Mouse (Mus musculus): ENCODE data around the gene Plekhm1. TPM values are rescaled to one million over a fixed set of nuclear protein-coding genes. Genes with fewer than 3 reads are reported as not detected.

Plekhm1 gene
- polyA plus RNA-seq, 1 experiment from 2014 or later = 12.1 TPM

GRCm38 (mm10) chr11:103320646-103321045 is 91.8 kb downstream of the Plekhm1 start:
- H3K27ac ChIP-seq (replicated peaks) = no peak overlapping the region
- no peak overlapping the region for H3K4me2 ChIP-seq (replicated peaks)
- H3K27me3 ChIP-seq = peaks cover 6% of the 10 kb centered on the region
- peaks cover 10% of the 10 kb centered on the region for H3K4me1 ChIP-seq
- 78% methylated on average over 4 of the region's 4 CpGs for WGBS
- H3K9ac ChIP-seq (replicated peaks) = no peak overlapping the region
- ATAC-seq (ENCODE audit: low FRiP score, low read depth) = no peak
- no peaks in the 10 kb centered on the region for H3K36me3 ChIP-seq
- H3K4me3 ChIP-seq = no peak overlapping the region
- H3K9me3 ChIP-seq = no peaks in the 10 kb centered on the region

GRCm38 (mm10) chr11:103320196-103320595 is 92.3 kb downstream of the Plekhm1 start:
- no peak overlapping the region for H3K9ac ChIP-seq (replicated peaks)
- ATAC-seq (ENCODE audit: low FRiP score, low read depth) = no peak
- H3K4me3 ChIP-seq = no peak overlapping the region
- peaks cover 6% of the 10 kb centered on the region for H3K27me3 ChIP-seq
- H3K4me2 ChIP-seq (replicated peaks) = no peak overlapping the region
- 89% methylated on average over 8 of the region's 8 CpGs for WGBS
- H3K9me3 ChIP-seq = no peaks in the 10 kb centered on the region
- peaks cover 10% of the 10 kb centered on the region for H3K4me1 ChIP-seq
- no peaks in the 10 kb centered on the region for H3K36me3 ChIP-seq
- no peak overlapping the region for H3K27ac ChIP-seq (replicated peaks)

- Histone ChIP-seq H3K9me3 (no peaks in the 10 kb centered on the region), H3K9ac (replicated peaks) (no peak overlapping the region), H3K4me1 (0 out of 2 replicates have a peak, but pooled peaks cover 4% of the 10 kb centered on the region), H3K27me3 (no peaks in the 10 kb centered on the region), H3K27ac (replicated peaks) (no peak overlapping the region), H3K4me2 (replicated peaks) (no peak overlapping the region), H3K36me3 (no peaks in the 10 kb centered on the region), H3K4me3 (no peak overlapping the region)
- ATAC-seq (ENCODE audit: low FRiP score, low read depth) = no peak
- WGBS = 67% methylated on average over 1 of the region's 1 CpGs
These were observed 94.4 kb downstream of the Plekhm1 start for GRCm38 (mm10) chr11:103318042-103318441.

GRCm38 (mm10) chr11:103315379-103315778 is 97.1 kb downstream of the Plekhm1 start:
- WGBS = 90% methylated on average over 5 of the region's 5 CpGs
- no peaks in the 10 kb centered on the region for H3K36me3 ChIP-seq
- H3K9me3 ChIP-seq = no peaks in the 10 kb centered on the region
- no peak overlapping the region for H3K4me2 ChIP-seq (replicated peaks)
- no peak overlapping the region for H3K27ac ChIP-seq (replicated peaks)
- no peak overlapping the region for H3K4me3 ChIP-seq
- H3K27me3 ChIP-seq = peaks cover 7% of the 10 kb centered on the region; the same call in 1 of the 2 replicates
- H3K9ac ChIP-seq (replicated peaks) = no peak overlapping the region
- peaks cover 10% of the 10 kb centered on the region; the same call in 1 of the 2 replicates for H3K4me1 ChIP-seq
- no peak for ATAC-seq (ENCODE audit: low FRiP score, low read depth)

- Histone ChIP-seq H3K4me3 (no peak overlapping the region), H3K4me1 (peaks cover 10% of the 10 kb centered on the region; the same call in 1 of the 2 replicates), H3K9ac (replicated peaks) (no peak overlapping the region), H3K4me2 (replicated peaks) (no peak overlapping the region), H3K27me3 (peaks cover 7% of the 10 kb centered on the region; the same call in 1 of the 2 replicates), H3K27ac (replicated peaks) (no peak overlapping the region), H3K36me3 (no peaks in the 10 kb centered on the region), H3K9me3 (no peaks in the 10 kb centered on the region)
- ATAC-seq (ENCODE audit: low FRiP score, low read depth) = no peak
- 83% methylated on average over 10 of the region's 10 CpGs for WGBS
These were observed 97.6 kb downstream of the Plekhm1 start for GRCm38 (mm10) chr11:103314736-103315374.

Other genes starting within 250 kb of the Plekhm1 start
- gene Fmnl1, start 241.6 kb downstream of the Plekhm1 start, polyA plus RNA-seq (2016; fragmentation: Nextera tagmentation; extraction: Ambion mirVana) = 1.3 and 1.8 TPM in 2 replicates
- not detected in 2 replicates for gene 1700023F06Rik, start 204.1 kb downstream of the Plekhm1 start, polyA plus RNA-seq (2016; fragmentation: Nextera tagmentation; extraction: Ambion mirVana)
- 0.21 TPM in 1 of 2 replicates, not detected in the other for gene Spata32, start 194.3 kb downstream of the Plekhm1 start, polyA plus RNA-seq (2016; fragmentation: Nextera tagmentation; extraction: Ambion mirVana)
- 6.0 and 7.8 TPM in 2 replicates for gene Map3k14, start 145.2 kb downstream of the Plekhm1 start, polyA plus RNA-seq (2016; fragmentation: Nextera tagmentation; extraction: Ambion mirVana)
- 4.3 and 4.4 TPM in 2 replicates for gene Arhgap27, start 49.0 kb downstream of the Plekhm1 start, polyA plus RNA-seq (2016; fragmentation: Nextera tagmentation; extraction: Ambion mirVana)
- gene Lrrc37a, start 91.9 kb upstream of the Plekhm1 start, polyA plus RNA-seq (2016; fragmentation: Nextera tagmentation; extraction: Ambion mirVana) = not detected in 2 replicates
- gene Gm884, start 208.5 kb upstream of the Plekhm1 start, polyA plus RNA-seq (2016; fragmentation: Nextera tagmentation; extraction: Ambion mirVana) = not detected in 2 replicates
- gene Lyzl6, start 226.2 kb upstream of the Plekhm1 start, polyA plus RNA-seq (2016; fragmentation: Nextera tagmentation; extraction: Ambion mirVana) = not detected in 2 replicates
- gene Rprml, start 236.9 kb upstream of the Plekhm1 start, polyA plus RNA-seq (2016; fragmentation: Nextera tagmentation; extraction: Ambion mirVana) = not detected in 2 replicates

Measured in midbrain, embryonic 12.5 days (tissue).